Comparison of ENCODE assay signal across 15 mouse cellular contexts in the genomic region with DNA sequence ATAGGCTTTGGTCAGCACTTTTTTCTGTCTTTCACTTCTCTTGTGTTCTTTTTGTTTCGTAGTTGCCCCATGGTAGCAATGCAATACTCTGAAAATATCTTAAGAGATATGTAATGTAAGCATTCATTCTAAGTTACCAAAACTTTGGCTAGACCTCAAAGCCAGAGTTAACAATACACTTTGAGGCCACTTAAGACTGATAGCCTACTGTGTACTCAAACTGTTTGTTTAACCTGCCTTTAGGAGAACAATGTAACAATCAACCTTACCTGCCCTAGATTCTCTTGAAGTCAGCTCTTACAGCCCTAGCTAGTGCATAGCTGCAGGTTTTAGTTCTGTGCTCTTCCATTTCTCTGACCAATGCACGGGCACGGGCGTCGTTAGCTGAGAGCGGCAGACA.
"Had no signal": no experiment of that assay in that cellular context is flagged by ENCODE, and none has a peak within 500 bp of the region (broad histone marks: within the 10 kb centered on the region; RNA-seq: fewer than 3 reads in every experiment).

No protein-coding gene starts in this region.

- H3K27ac ChIP-seq: hindbrain, postnatal 0 days; kidney, postnatal 0 days; layer of hippocampus, adult 2 months; limb, embryonic 12.5 days; liver, embryonic 13.5 days; macrophage; midbrain, embryonic 12.5 days; neural tube, embryonic 13.5 days had no signal

- H3K27me3 ChIP-seq: limb, embryonic 12.5 days; liver, embryonic 13.5 days; midbrain, embryonic 12.5 days; neural tube, embryonic 13.5 days had no signal

- ATAC-seq: hindbrain, postnatal 0 days; liver, postnatal 0 days; midbrain, embryonic 16.5 days had no signal

- H3K9me3 ChIP-seq: limb, embryonic 12.5 days; liver, embryonic 13.5 days; midbrain, embryonic 12.5 days; neural tube, embryonic 13.5 days had no signal

- H3K4me1 ChIP-seq: limb, embryonic 12.5 days; midbrain, embryonic 12.5 days; neural tube, embryonic 13.5 days had no signal

- H3K9ac ChIP-seq: limb, embryonic 12.5 days; liver, embryonic 13.5 days; liver, postnatal 0 days; midbrain, embryonic 12.5 days; neural tube, embryonic 13.5 days had no signal

- H3K4me3 ChIP-seq: layer of hippocampus, adult 2 months; limb, embryonic 12.5 days; liver, embryonic 13.5 days; midbrain, embryonic 12.5 days; neural tube, embryonic 13.5 days had no signal

- H3K4me2 ChIP-seq: limb, embryonic 12.5 days; liver, embryonic 13.5 days; midbrain, embryonic 12.5 days; neural tube, embryonic 13.5 days had no signal

- DNase-seq: kidney, adult 8-10 months; kidney, postnatal 36 days; liver; liver, embryonic 13.5 days; liver, postnatal 0 days; right cerebral cortex, adult 18-20 months; thymus, postnatal 4 days had no signal
